Mouse (Mus musculus) stomach, embryonic 14.5 days (tissue): ENCODE results near the gene Kif16b. TPM values are rescaled to one million over a fixed set of nuclear protein-coding genes. Genes with fewer than 3 reads are reported as not detected.

Experiments used
- ATAC-seq: fragments of 200-750 bp; cut with Nextera tagmentation; 2 replicates; pipeline ENCODE4 v1.8.0; 2017; ENCODE audit warnings: low read depth, moderate TSS enrichment; ENCODE audit not compliant: insufficient number of reproducible peaks, insufficient read depth, low FRiP score
- H3K27ac ChIP-seq: fragments of 300-500 bp; sonication (generic); 2 replicates; pipeline ENCODE4 v1.5.1; 2014; ENCODE audit warnings: mild to moderate bottlenecking, low read length, moderate library complexity, mixed read lengths
- H3K27me3 ChIP-seq: fragments of 300-500 bp; sonication (generic); 2 replicates; pipeline ENCODE4 v1.6.1; 2014; ENCODE audit warnings: low read length, control low read depth, mixed read lengths; ENCODE audit not compliant: control insufficient read depth, insufficient read depth
- H3K36me3 ChIP-seq: fragments of 300-500 bp; sonication (generic); 2 replicates; pipeline ENCODE4 v1.6.1; 2014; ENCODE audit warnings: mild to moderate bottlenecking, control low read depth, low read length, moderate library complexity, mixed read lengths; ENCODE audit not compliant: control insufficient read depth, insufficient read depth
- H3K4me1 ChIP-seq: fragments of 300-500 bp; sonication (generic); 2 replicates; pipeline ENCODE4 v1.6.1; 2014; ENCODE audit warnings: low read length, control low read depth, mixed read lengths; ENCODE audit not compliant: control insufficient read depth, insufficient read depth
- H3K4me2 ChIP-seq: fragments of 300-500 bp; sonication (generic); replicated peaks from 2 replicates; pipeline ENCODE4 v1.6.1; 2014; ENCODE audit warnings: low read depth, low read length, control low read depth
- H3K4me3 ChIP-seq: fragments of 300-500 bp; sonication (generic); 2 replicates; pipeline ENCODE4 v1.5.1; 2014; ENCODE audit warnings: low read depth, low read length, control low read depth
- H3K9ac ChIP-seq: fragments of 300-500 bp; sonication (generic); replicated peaks from 2 replicates; pipeline ENCODE4 v1.6.1; 2014; ENCODE audit warnings: low read depth, mild to moderate bottlenecking, control low read depth, low read length, moderate library complexity, mixed read lengths
- H3K9me3 ChIP-seq: fragments of 300-500 bp; sonication (generic); 2 replicates; pipeline ENCODE4 v1.6.1; 2016; ENCODE audit warnings: low read depth, low read length, control low read depth; ENCODE audit not compliant: control insufficient read depth
- WGBS: fragments of 180-500 bp; shearing (Covaris S2); extraction: QIAGEN DNeasy Blood & Tissue Kit; methylation state at CpG from one replicate; pipeline ENCODE4 v1.1.7; 2014; 5-methylcytosine and 5-hydroxymethylcytosine counted together
- polyA plus RNA-seq: library from polyadenylated mRNA; unstranded; fragments of >200 nt; fragmentation: Nextera tagmentation; extraction: Ambion mirVana; gene quantifications from 2 replicates; pipeline ENCODE4 v1.2.1, GENCODE M21; 2014

Gene Kif16b
- polyA plus RNA-seq, 1 experiment from 2014 or later = 13.5 TPM

DNA sequence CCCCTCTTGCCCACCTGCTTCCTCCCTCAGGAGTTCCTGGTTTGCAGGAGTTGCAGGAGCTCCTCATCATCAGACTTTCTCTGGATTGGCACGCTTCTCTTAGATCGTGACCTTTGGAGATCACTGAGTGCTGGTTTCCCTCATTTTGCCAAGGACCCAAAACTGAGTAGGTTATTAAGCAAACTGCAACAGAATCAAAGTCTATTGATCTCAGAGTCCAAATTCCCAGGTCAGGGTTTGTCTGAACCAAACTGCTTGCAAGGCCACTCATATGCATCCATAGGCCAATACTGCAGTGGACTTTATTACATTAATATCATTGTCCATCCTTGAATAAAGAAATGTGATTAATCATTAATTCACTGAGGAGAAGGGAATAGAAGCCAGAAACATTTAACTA is 211.8 kb downstream of the Kif16b start:
- no peaks in the 10 kb centered on the region for H3K36me3 ChIP-seq
- no peak for ATAC-seq
- H3K9ac ChIP-seq = no peak overlapping the region
- H3K27ac ChIP-seq = no peak overlapping the region
- no peaks in the 10 kb centered on the region for H3K9me3 ChIP-seq
- no peak overlapping the region for H3K4me3 ChIP-seq
- no peak overlapping the region for H3K4me2 ChIP-seq
- H3K27me3 ChIP-seq = no peaks in the 10 kb centered on the region
- H3K4me1 ChIP-seq = no peaks in the 10 kb centered on the region
- WGBS = 87% methylated on average over 2 of the region's 2 CpGs

DNA sequence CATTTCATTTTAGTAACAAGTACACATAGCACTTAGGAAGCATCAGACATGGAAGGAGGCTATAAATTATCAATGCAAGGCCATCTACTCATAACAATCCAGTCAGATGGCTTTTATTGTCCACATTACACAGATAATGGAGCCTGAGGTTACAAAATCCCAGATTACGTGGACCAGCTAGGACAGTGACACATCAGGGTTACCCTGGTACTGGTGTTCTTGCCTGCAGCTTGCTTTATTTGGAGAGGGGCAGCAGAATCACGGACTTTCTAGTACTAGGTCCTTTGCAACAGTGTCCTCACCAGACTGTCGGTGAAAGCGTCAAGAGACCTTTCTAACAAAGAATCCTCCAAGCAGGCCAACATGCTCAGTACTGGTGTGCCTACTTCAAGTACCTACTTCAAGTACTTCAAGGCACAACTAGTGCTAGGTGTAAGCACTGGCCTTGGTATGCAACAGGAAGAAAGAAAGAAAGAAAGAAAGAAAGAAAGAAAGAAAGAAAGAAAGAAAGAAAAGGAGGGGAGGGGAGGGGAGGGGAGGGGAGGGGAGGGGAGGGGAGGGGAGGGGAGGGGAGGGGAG is 213.3 kb downstream of the Kif16b start:
- WGBS = 88% methylated on average over 4 of the region's 4 CpGs
- no peak overlapping the region for H3K9ac ChIP-seq
- no peaks in the 10 kb centered on the region for H3K4me1 ChIP-seq
- H3K36me3 ChIP-seq = no peaks in the 10 kb centered on the region
- H3K4me3 ChIP-seq = no peak overlapping the region
- H3K27me3 ChIP-seq = no peaks in the 10 kb centered on the region
- no peak overlapping the region for H3K27ac ChIP-seq
- ATAC-seq = no peak
- no peak overlapping the region for H3K4me2 ChIP-seq
- H3K9me3 ChIP-seq = no peaks in the 10 kb centered on the region

DNA sequence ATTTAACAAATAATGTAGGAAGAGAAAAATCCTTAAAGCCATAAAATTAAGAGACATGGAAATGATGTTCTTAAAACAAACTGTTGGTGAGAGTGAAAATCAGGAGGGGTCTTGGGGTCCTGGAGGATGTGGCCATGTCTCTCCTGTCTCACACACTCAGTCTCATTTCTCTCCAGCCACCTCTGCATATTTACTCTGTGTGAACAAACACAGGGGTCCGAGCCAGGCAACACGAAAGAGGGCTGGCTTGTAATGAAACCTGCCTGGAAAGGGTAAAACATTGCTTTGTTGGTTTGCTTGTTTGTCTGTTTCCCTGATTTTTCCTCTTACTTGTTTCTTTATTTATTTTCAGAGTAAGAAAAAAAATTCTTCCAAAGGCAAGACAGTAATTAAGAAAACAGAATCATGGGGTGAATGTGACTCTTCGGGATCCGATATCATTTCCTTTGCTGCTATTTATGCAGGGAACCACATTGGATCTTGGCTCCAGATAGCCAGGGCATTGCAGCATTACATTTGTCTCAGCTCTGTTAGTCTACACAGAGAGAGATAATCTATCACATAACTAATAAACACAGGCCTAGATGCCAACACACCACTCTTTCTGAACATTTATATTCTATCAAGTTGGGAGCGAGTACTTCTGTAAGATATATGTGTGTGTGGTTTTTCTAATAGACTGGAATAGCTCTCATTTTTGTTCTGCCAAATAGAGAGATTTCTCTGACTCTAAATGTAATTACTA is 218.2 kb downstream of the Kif16b start:
- H3K4me3 ChIP-seq = no peak overlapping the region
- 77% methylated on average over 5 of the region's 5 CpGs for WGBS
- no peak for ATAC-seq

DNA sequence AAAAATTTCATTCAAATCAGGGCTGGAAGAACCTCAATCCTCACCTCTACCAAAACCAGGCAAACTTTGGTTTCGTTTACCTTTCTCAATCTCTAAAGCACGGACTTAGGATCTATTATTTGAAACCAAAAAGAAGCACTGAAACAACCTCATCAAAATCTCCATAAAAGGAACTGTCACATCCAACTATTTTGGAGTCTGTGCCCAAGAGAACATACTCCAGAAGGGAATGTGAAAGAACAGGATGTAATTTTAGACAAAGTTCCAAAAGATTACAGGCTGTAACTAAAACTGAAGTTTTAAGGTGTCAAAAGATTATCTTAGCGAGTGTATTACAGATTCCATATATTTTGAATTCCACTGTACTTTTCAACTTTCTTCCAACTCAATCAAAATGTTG is 232.9 kb downstream of the Kif16b start:
- no peak overlapping the region for H3K4me3 ChIP-seq
- H3K27ac ChIP-seq = no peak overlapping the region
- H3K4me1 ChIP-seq = no peaks in the 10 kb centered on the region
- no peaks in the 10 kb centered on the region for H3K9me3 ChIP-seq
- no peak overlapping the region for H3K9ac ChIP-seq
- WGBS = 81% methylated on average over 3 of the region's 3 CpGs
- H3K27me3 ChIP-seq = no peaks in the 10 kb centered on the region
- no peak overlapping the region for H3K4me2 ChIP-seq
- ATAC-seq = no peak
- no peaks in the 10 kb centered on the region for H3K36me3 ChIP-seq

More for the DNA sequence above, 218.2 kb downstream of the Kif16b start:
- Histone ChIP-seq H3K27ac (no peak overlapping the region), H3K4me2 (no peak overlapping the region), H3K9ac (no peak overlapping the region), H3K36me3 (no peaks in the 10 kb centered on the region), H3K4me1 (no peaks in the 10 kb centered on the region), H3K27me3 (no peaks in the 10 kb centered on the region), H3K9me3 (no peaks in the 10 kb centered on the region)

DNA sequence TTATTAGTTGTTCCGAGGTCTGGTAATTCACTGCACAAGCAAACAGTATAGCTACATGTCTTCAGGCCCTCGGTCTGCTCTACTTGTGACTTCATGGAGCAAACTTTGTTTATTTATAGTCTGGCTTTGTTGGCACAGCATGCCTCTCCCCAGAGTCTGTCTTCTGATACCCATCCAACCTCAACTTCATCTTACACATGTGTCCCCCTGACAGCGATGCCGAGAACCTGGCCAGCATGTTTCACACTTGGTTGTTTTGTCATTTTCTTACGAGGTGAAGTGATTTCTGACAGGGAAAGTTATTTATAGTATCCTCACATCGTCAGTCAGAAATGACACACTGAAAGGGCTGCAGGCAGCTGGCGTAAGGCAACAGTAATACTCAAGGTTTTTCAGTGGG is 249.7 kb downstream of the Kif16b start:
- Histone ChIP-seq H3K4me3 (no peak overlapping the region), H3K27ac (no peak overlapping the region), H3K4me2 (no peak overlapping the region), H3K4me1 (no peaks in the 10 kb centered on the region), H3K9ac (no peak overlapping the region), H3K36me3 (no peaks in the 10 kb centered on the region; the same call in 1 of the 2 replicates), H3K9me3 (no peaks in the 10 kb centered on the region), H3K27me3 (no peaks in the 10 kb centered on the region)
- 51% methylated on average over 7 of the region's 7 CpGs for WGBS
- no peak for ATAC-seq

DNA sequence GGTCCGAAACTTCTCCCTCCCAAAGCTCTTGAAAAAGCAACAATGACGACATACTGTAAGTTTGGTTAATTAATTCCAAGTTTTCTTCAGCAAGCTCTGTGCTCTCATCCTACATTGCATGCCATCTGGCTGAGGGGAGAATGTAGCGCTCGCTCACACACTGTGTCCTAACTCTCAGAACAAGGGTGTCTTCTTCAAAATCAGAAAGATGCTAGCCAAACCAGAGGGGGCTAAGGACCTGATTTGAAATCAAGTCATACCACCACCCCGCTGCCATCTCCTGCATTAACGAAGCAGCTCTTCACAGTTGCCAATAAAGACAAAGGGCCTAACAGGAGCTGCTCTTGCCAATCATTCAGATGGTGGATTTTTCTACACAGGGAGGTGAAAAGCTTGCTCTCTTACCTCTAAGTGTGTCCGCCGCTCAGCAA is 253.3 kb downstream of the Kif16b start:
- H3K27ac ChIP-seq = no peak overlapping the region
- no peaks in the 10 kb centered on the region for H3K4me1 ChIP-seq
- ATAC-seq = no peak
- 94% methylated on average over 8 of the region's 8 CpGs for WGBS
- H3K9me3 ChIP-seq = no peaks in the 10 kb centered on the region
- H3K27me3 ChIP-seq = no peaks in the 10 kb centered on the region
- no peak overlapping the region for H3K4me2 ChIP-seq
- H3K4me3 ChIP-seq = no peak overlapping the region
- H3K9ac ChIP-seq = no peak overlapping the region
- H3K36me3 ChIP-seq = no peaks in the 10 kb centered on the region; the same call in 1 of the 2 replicates

DNA sequence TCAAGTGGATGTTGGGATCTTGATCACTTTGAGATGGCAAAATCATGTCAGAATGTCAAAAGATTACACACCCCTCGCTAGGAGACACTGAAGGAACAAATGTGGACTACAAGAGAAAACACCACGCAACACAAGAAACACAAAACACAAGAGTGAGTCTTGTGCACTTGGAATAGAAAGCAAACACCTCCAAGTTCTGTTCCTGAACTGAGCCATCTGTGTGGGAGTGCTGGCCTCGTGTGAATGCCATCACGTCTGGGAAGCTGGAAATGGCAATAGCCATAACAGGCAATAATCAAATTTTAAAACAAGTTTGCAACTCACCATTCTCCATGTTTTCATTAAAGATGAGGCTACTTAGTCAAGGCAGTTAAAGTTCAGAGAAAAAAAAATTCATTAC is 254.5 kb downstream of the Kif16b start:
- no peaks in the 10 kb centered on the region for H3K4me1 ChIP-seq
- no peak overlapping the region for H3K9ac ChIP-seq
- no peak overlapping the region for H3K4me3 ChIP-seq
- no peak overlapping the region for H3K27ac ChIP-seq
- H3K9me3 ChIP-seq = no peaks in the 10 kb centered on the region
- H3K27me3 ChIP-seq = no peaks in the 10 kb centered on the region
- H3K4me2 ChIP-seq = no peak overlapping the region
- ATAC-seq = no peak
- no peaks in the 10 kb centered on the region; the same call in 1 of the 2 replicates for H3K36me3 ChIP-seq
- 86% methylated on average over 4 of the region's 4 CpGs for WGBS

DNA sequence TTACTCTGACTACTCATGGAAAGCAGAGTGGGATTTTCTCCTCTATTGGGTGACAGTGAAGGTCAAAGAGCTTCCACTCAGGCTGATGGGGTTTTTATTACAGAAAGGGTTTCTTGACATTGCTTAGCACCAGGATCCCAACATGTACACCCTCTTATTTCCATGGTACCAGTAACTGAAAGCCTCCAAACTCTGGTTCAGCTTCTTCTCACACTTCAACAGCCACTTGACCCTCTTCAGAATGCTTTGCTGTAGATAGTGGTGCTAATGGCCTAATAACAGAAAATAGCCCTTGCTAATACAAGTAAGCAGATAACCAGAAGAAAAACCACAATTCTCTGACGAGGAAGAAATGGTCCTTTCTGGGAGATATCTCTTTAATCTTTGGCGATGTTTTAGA is 259.6 kb downstream of the Kif16b start:
- Histone ChIP-seq H3K36me3 (no peaks in the 10 kb centered on the region; the same call in 1 of the 2 replicates), H3K4me2 (no peak overlapping the region), H3K27me3 (no peaks in the 10 kb centered on the region), H3K9me3 (no peaks in the 10 kb centered on the region), H3K4me1 (no peaks in the 10 kb centered on the region), H3K4me3 (no peak overlapping the region), H3K9ac (no peak overlapping the region), H3K27ac (no peak overlapping the region)
- no peak for ATAC-seq
- 86% methylated on average over 2 of the region's 2 CpGs for WGBS
